ENCODE assay signal across 25 mouse cellular contexts in the genomic region with DNA sequence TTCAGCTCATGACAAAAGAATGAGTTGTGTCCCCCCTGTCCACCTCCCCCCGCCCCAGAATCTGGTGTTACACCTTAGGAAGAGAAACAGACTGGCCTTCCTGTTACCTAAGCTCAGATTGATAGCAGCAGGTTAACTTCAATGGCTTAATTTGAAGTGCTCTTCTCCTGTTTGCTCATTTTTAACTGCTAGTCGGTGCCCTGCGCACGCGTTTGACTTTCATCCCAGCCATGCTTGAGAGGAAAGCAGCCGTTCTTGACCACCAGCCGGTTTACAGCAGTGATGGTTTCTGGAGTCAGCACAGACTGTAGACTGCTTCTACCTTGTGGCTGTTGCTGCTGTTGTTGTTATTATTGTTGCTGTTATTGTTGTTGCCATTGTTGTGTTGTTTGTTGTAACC.
DNase-seq lines count a peak whose midpoint lies in the region; ATAC-seq and TF ChIP-seq lines count a peak whose summit lies in the region.
"Had no signal": no experiment of that assay in that cellular context is flagged by ENCODE, and none has a peak within 500 bp of the region (broad histone marks: within the 10 kb centered on the region; RNA-seq: fewer than 3 reads in every experiment).

No protein-coding gene starts in this region.

- no peak for TF ChIP-seq CTCF in lung, adult 2 months (IDR thresholded peaks at IDR 0.05; ENCODE audit: insufficient read depth, low read length)

- ATAC-seq in lung, embryonic 16.5 days (ENCODE audit: low read depth): peak; percentile 54
- ATAC-seq: forebrain, embryonic 13.5 days; forebrain, embryonic 16.5 days; hindbrain, embryonic 16.5 days; Patski had no signal

- H3K9me3 ChIP-seq in lung, embryonic 16.5 days (ENCODE audit: control insufficient read depth, low read length): no peaks in the 10 kb centered on the region
- H3K9me3 ChIP-seq: forebrain, embryonic 10.5 days; forebrain, embryonic 13.5 days; G1E; heart, embryonic 10.5 days; heart, embryonic 13.5 days; hindbrain, embryonic 12.5 days had no signal

- H3K36me3 ChIP-seq in lung, embryonic 16.5 days (ENCODE audit: control insufficient read depth, insufficient read depth, low read length): peaks cover 5% of the 10 kb centered on the region; the same call in 1 of the 2 replicates

- H3K27ac ChIP-seq in lung, embryonic 16.5 days (ENCODE audit: low read length): no peak overlapping the region; the same call in 1 of the 2 replicates
- H3K27ac ChIP-seq: forebrain, embryonic 10.5 days; forebrain, embryonic 13.5 days; heart, adult 2 months; heart, embryonic 10.5 days; heart, embryonic 13.5 days; hindbrain, embryonic 12.5 days had no signal

- no peaks in the 10 kb centered on the region for H3K4me1 ChIP-seq in lung, adult 2 months (ENCODE audit: control insufficient read depth, insufficient read depth, low read length)
- H3K4me1 ChIP-seq in lung, embryonic 16.5 days (replicated peaks; ENCODE audit: control insufficient read depth, insufficient read depth, low read length): peaks cover 13% of the 10 kb centered on the region
- H3K4me1 ChIP-seq: forebrain, embryonic 13.5 days; hindbrain, embryonic 12.5 days had no signal

- H3K4me3 ChIP-seq in lung, adult 2 months (replicated peaks; ENCODE audit: extremely low read depth, low read depth, low read length): no peak overlapping the region
- H3K4me3 ChIP-seq in lung, embryonic 16.5 days (ENCODE audit: low read length): no peak overlapping the region
- H3K4me3 ChIP-seq: forebrain, embryonic 10.5 days; forebrain, embryonic 13.5 days; heart, adult 2 months; heart, embryonic 10.5 days; heart, embryonic 13.5 days; hindbrain, embryonic 12.5 days had no signal

- H3K9ac ChIP-seq in lung, embryonic 16.5 days (ENCODE audit: low read length): no peak overlapping the region
- H3K9ac ChIP-seq: forebrain, embryonic 13.5 days; heart, embryonic 13.5 days; hindbrain, embryonic 12.5 days had no signal

- no peak for TF ChIP-seq POLR2A in lung, adult 2 months (IDR thresholded peaks at IDR 0.05; ENCODE audit: borderline replicate concordance, extremely low read depth, low read depth, low read length)

- 82% methylated on average over 7 of the region's 7 CpGs for WGBS in lung, adult 2 months
- WGBS in lung, embryonic 16.5 days: 65% methylated on average over 7 of the region's 7 CpGs

- H3K27me3 ChIP-seq in lung, embryonic 16.5 days (ENCODE audit: control insufficient read depth, insufficient read depth, low read depth, low read length): no peaks in the 10 kb centered on the region
- H3K27me3 ChIP-seq: CH12.LX; forebrain, embryonic 13.5 days; heart, embryonic 13.5 days; hindbrain, embryonic 12.5 days; Patski had no signal

- H3K4me2 ChIP-seq in lung, embryonic 16.5 days (ENCODE audit: low read depth, low read length): no peak overlapping the region
- H3K4me2 ChIP-seq: forebrain, embryonic 13.5 days; heart, embryonic 13.5 days; hindbrain, embryonic 12.5 days had no signal

- peak; percentile 34 to 37 for DNase-seq in lung, adult 18-20 months
- no peak for DNase-seq in lung, adult 2 months
- peak; percentile 43 for DNase-seq in lung, postnatal 25 days (ENCODE audit: low spot score)
- DNase-seq in thymus, postnatal 10 days (ENCODE audit: low spot score in 2 of 2): no peak
- no peak for DNase-seq in liver
- DNase-seq: adrenal gland, postnatal 10 days; adrenal gland, postnatal 36 days; B cell, adult 2 months; cerebellum, adult 18-20 months; cerebellum, adult 9-10 months; cerebellum, postnatal 14 days; gastrocnemius, postnatal 25 days; heart, adult 2 months; heart, postnatal 14 days had no signal

Comparison
In these comparisons a context has a peak if more than half of its experiments do, and no peak if none do; other contexts are left out.
1. DNase-seq: peak in lung, adult 18-20 months (2 of 2) and lung, postnatal 25 days (single experiment); none in lung, adult 2 months (single experiment), thymus, postnatal 10 days (0 of 2) and liver (single experiment).